Mouse (Mus musculus) small intestine, adult 2 months (tissue): ENCODE measurements around the gene Arhgap35.

Experiments
- CTCF ChIP-seq: fragments of 200-500 bp; IDR thresholded peaks from 2 replicates; pipeline ENCODE4 v1.5.1; 2012; ENCODE audit warnings: low read depth, mild to moderate bottlenecking, control low read depth, inconsistent platforms, low read length, moderate library complexity, mixed read lengths; ENCODE audit not compliant: insufficient replicate concordance, insufficient read length; ENCODE audit errors: extremely low read depth
- POLR2A ChIP-seq: fragments of 200-500 bp; IDR thresholded peaks from 2 replicates; pipeline ENCODE4 v1.6.1; 2012; ENCODE audit warnings: low read depth, mild to moderate bottlenecking, control low read depth, inconsistent platforms, low read length, moderate library complexity

GRCm38 (mm10) chr7:16639028-16639427, 24.2 kb upstream of the Arhgap35 start:
- TF ChIP-seq CTCF: no peak
- TF ChIP-seq POLR2A: no peak
